Mouse (Mus musculus): ENCODE measurements at regions not wholly inside any gene's neighbourhood (a gene's known extent, or its start where the extent isn't known, plus 50 kb on each side); places are given as distances from the start of the nearest gene placed in this dataset.

DNA sequence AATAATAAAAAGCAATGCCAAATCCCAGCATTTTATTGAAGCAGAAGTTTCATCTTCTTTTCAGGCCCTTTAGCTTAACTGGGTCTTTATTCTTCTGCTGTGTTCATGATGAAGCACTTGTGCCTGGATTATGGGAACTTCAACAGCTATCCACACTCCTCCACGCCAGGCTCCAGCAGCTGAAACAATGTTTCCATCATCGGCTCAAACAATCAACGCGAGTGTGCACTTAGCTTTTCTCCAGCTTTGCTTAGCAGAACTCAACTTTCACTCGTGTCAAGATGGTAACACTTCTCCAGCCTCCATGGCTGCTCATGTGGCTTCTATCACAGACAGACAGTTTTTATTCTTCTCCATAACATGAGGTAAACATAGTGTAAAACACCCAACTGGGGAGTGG lies 143.8 kb upstream of the Mdm1 start:
- no peak for DNase-seq (ENCODE audit: low spot score)

DNA sequence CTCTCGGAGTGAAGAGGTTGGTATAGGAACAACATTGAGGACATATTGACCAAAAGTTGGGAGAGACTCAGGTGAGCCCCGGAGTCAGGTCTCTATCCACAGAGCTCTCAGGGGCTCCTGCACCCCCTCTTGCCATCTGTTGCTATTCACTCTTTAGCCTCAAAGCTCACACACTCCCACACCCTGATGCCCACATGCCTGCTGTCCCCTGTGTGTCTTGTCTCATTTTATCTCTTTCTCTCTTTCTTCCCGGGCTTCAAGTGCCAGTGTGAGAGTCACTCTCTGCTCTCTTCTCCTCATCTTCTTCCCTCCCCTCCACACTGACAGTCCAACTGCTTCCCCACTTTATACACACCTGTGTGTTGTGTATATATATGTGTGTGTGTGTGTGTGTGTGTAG lies 141.0 kb upstream of the Mdm1 start:
- no peak for DNase-seq (ENCODE audit: low spot score)

- no peak for DNase-seq (ENCODE audit: low spot score)
These were observed 140.1 kb upstream of the Mdm1 start for GRCm38 (mm10) chr10:118001501-118001900.

GRCm38 (mm10) chr10:118001971-118002370 lies 139.6 kb upstream of the Mdm1 start:
- DNase-seq (ENCODE audit: low spot score): no peak

GRCm38 (mm10) chr10:118002559-118002958 lies 139.1 kb upstream of the Mdm1 start:
- no peak for DNase-seq (ENCODE audit: low spot score)

DNA sequence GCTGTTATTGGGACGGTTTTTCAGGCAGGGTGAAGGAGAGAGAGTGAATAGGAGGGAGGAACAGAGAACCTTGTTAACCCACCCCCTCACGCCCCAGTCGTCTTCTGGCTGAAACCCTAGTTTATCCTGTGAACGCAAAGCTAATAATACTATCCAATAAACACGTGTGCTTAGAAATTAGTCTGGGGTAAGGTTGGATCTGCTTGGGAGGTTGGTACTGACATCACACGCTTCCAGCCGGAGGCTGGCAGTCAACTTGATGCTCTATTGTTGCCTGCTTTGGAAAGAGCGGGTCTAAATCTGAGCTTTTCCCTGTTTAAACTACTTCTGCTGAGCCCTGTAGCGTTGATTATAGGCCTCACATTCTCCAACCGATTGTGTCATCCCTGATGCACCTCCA lies 138.4 kb upstream of the Mdm1 start:
- DNase-seq (ENCODE audit: low spot score): no peak

DNA sequence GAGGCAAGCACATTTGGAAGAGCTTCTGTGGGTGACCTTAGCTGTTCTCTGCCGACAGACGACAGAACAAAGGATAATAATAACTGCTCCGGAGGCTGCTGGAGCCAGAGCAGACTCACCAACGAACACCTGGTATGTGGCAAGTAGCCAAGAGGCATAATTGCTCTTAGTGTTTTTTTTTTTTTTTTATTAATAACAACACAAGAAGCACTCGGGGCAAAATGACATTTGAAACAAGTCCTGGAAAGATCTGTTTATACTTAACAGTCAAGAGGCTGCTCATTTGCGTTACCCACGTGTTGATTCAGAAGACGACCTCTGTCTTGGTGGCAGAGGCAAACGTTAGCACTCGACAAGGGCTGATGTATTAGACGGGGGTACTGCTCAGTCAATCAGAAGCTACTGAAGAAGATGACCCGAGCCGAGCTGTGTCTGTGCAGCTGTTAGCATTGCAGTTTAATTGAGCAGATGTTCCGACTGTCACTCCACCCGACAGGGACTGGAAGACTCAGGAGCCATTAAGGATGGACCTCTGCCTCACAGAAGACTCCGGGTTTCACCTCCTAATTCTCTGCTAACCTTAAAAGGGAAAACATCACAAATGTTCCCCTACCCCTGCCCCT lies 137.8 kb upstream of the Mdm1 start:
- no peak for DNase-seq (ENCODE audit: low spot score)

GRCm38 (mm10) chr10:118004362-118004958 lies 137.2 kb upstream of the Mdm1 start:
- DNase-seq (ENCODE audit: low spot score): no peak

- no peak for DNase-seq (ENCODE audit: low spot score)
These were observed 134.6 kb upstream of the Mdm1 start for GRCm38 (mm10) chr10:118006827-118007550.

- no peak for DNase-seq (ENCODE audit: low spot score)
These were observed 133.8 kb upstream of the Mdm1 start for GRCm38 (mm10) chr10:118007846-118008245.

DNA sequence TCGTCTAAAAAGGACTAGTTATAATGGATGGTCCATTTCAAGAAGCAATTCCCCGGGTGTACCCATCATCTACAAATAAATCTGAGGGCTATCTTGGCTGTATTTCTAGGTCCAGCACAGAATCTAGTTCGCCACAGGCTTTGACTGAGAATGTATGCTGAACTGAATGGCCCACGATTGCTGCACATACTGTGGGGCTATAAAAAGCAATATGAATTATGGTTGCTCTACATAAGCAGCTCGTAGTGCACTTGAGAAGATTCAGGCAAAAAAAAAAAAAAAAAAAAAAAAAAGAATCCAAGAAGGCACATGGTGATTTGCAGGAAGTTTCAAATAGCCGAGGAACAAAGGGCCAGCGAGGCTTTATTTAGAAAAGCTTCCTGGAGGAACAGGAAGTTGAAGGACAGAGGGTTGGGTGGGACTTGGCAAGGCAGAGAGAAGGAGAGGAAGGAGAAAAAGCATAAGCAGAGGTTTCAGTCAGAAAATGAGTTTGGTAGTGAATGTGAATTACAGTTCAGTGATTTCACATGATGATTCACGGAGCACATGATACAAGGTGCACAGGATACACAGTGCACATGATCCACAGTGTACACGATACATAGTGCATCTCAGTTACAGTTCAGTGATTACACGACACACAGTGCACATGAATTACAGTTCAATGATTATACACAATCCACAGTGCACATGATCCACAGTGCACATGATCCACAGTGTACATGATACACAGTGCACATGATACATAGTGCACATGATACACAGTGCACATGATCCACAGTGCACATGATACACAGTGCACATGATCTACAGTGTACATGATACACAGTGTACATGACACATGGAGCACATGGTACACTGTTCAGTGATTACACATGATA lies 129.7 kb upstream of the Mdm1 start:
- no peak for DNase-seq (ENCODE audit: low spot score)

- no peak for DNase-seq (ENCODE audit: low spot score)
These were observed 112.8 kb upstream of the Mdm1 start for GRCm38 (mm10) chr10:118028831-118029230.

DNA sequence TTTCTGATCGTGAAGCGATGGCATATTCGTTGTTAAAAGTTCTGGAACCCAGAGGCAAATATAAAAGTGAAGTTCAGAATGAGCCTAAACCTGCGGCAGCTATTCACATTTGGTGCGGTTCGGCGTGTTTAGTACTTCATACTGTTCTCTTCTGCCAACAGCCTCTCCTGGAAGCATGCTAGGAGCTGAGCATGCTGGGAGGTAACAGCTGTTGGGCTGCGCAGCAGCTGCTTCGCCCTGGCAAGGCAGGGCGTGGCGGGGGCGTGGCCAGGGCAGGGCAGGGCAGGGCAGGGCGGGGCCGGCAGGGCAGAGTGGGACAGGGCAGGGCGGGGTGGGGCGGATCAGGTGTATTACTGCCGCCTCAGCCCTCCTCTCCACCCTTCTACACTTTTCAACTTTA lies 107.2 kb upstream of the Mdm1 start:
- DNase-seq (ENCODE audit: low spot score): no peak

- DNase-seq (ENCODE audit: low spot score): no peak
These were observed 106.6 kb upstream of the Mdm1 start for GRCm38 (mm10) chr10:118035035-118035434.

DNA sequence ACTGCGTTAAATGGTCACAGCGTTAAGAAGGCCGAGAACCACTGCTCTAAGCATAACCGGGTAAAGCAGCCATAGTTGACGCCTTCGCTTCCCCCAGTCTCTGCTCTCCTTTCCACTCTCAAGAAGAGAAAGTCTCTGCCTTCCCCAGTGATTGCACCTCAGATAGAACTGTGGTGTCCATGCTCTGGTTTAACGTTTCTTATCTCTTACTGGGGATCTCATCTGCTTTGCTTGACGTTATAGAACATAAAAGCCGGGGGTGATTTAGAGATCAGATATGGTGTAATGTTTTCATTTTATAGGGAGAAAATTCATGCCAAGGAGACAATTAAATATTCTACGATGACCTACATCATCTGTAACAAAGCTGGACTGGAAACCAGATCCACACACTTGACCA lies 103.1 kb upstream of the Mdm1 start:
- DNase-seq (ENCODE audit: low spot score): no peak

DNA sequence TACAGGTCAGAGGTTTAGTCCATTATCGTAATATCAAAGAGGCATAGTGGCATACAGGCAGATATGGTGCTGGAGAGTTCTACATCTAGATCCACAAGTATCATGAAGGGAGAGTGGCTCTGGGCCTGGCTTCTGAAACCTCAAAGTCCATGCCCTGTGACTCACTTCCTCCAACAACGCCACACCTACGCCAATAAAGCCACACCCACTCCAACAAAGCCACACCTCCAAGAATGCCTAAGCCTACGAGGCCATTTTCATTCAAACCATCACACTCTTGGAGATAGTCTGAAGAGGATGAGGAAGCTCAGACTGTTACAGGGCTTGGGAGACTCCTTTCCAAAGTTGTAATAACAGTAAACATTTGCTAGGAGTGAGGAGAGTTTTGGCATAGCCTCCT lies 102.6 kb upstream of the Mdm1 start:
- no peak for DNase-seq (ENCODE audit: low spot score)

DNA sequence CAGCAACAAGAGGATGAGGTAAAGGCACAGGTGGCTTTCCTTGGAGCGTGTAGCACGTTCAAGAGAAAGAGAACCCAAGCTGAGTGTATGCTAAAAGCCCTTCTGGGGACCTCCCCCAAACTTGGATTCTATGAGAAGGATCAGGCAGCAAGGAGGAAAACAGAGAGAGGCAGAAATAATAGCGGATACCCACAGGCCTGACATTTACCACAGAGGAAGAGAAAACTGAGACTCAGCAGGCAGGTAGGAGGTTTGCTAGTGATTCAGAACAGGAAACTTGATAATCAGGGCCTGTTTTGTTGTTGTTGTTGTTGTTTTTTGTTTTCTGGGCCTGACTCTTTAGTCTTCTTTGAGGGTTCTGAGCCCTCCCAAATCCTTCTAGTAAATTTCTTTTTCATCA lies 100.5 kb upstream of the Mdm1 start:
- DNase-seq (ENCODE audit: low spot score): no peak

DNA sequence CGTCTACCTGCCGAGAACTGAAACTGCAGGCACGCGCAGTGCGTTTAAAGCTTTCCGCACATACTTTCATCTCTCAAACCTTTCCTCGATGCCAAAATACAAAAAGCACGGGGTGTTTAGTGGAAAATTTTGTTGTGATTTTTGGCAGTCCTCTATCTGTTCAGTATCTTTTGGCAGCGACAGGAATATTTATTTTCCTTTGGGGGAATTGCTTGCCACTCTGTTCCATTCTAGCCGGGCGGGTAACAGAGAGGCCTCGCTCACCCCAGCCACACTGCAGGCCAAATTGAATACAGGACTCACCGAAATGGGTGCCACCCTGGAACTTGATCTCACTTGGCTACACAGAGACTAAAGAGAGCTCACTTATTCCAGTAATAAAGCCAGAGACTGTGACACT lies 97.8 kb upstream of the Mdm1 start:
- no peak for DNase-seq (ENCODE audit: low spot score)

GRCm38 (mm10) chr10:118044840-118045239 lies 96.8 kb upstream of the Mdm1 start:
- no peak for DNase-seq (ENCODE audit: low spot score)

DNA sequence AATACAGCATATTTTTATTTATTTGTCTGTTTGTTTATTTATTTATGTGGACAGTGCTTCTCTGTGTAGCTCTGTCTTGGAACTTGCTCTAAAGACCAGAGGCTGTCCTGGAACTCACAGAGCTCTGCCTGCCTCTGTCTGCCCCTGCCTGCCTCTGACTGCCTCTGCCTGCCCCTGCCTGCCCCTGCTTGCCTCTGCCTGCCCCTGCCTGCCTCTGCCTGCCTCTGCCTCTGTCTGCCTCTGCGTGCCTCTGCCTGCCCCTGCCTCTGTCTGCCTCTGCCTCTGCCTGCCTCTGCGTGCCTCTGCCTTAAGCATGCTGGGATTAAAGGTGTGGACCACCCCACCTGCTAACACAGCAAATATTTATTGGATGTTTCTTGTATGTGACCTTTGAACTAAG lies 96.2 kb upstream of the Mdm1 start:
- no peak for DNase-seq (ENCODE audit: low spot score)

GRCm38 (mm10) chr10:118046328-118046727 lies 95.3 kb upstream of the Mdm1 start:
- no peak for DNase-seq (ENCODE audit: low spot score)

GRCm38 (mm10) chr10:118046831-118047230 lies 94.8 kb upstream of the Mdm1 start:
- no peak for DNase-seq (ENCODE audit: low spot score)

- no peak for DNase-seq (ENCODE audit: low spot score)
These were observed 92.3 kb upstream of the Mdm1 start for GRCm38 (mm10) chr10:118049330-118049729.
